Mouse (Mus musculus): Measurements from ENCODE around the gene Ttc16. TPM values are rescaled to one million over a fixed set of nuclear protein-coding genes. Genes with fewer than 3 reads are reported as not detected.
A peak's percentile ranks its signal among the peaks of the same experiment; 100 is the strongest.

The Ttc16 gene
- polyA plus RNA-seq, 1 experiment = 0.14 TPM

DNA sequence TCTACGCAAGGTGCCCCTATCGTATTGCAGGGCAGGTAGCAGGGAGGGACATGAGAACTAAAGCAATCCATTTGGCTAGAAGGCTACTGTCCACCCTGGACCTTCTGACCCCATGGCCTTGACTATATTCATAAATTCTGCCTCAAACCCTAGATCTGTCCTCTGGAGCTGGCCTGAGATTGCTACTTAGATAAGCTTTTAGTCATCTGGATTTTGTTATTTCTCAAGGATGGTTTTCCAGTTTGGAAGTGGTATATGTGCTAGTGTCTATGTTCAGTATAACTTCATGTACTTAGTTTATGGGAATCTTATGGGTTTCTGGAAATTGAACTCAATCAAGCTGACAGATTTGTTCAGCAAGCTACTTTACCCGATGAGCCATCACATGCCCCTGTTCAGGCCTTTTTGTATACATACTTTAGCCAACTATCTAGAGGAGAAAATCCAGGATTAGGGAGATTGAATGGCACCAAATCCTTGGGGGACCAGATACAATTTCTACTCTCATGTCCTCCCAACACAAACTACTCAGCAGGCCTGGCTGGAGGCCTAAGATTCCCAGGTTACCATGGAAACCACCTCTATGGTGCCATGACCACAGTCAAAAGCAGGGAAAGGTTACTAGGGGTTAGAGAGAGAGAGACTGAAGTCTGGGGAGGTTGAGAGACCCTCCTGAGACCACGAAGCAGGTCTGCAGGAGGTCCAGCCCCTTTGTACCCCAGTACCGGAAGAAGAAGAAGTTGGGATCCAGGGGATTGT is 5.9 kb downstream of the Ttc16 start:
- no peaks in the 10 kb centered on the region for H3K36me3 ChIP-seq (ENCODE audit: control insufficient read depth, insufficient read depth)
- TF ChIP-seq MYOD1 (IDR thresholded peaks at IDR 0.05; ENCODE audit: control insufficient read depth, insufficient read length, low read depth) (no peak), USF1 (IDR thresholded peaks at IDR 0.05; ENCODE audit: low read depth) (no peak), MYOG (IDR thresholded peaks at IDR 0.05; ENCODE audit: control insufficient read depth, extremely low read depth, insufficient read length) (no peak), CTCF (IDR thresholded peaks at IDR 0.05; ENCODE audit: control insufficient read depth, insufficient read depth, insufficient read length) (no peak), MAX (IDR thresholded peaks at IDR 0.05) (no peak), FOSL1 (IDR thresholded peaks at IDR 0.05; ENCODE audit: insufficient read depth, low read length, poor library complexity, severe bottlenecking) (no peak), CEBPB (IDR thresholded peaks at IDR 0.05; ENCODE audit: low read depth) (no peak)
- no peaks in the 10 kb centered on the region for H3K27me3 ChIP-seq (ENCODE audit: control insufficient read depth, insufficient read depth, insufficient read length)
- no peaks in the 10 kb centered on the region for H3K79me2 ChIP-seq (ENCODE audit: control insufficient read depth, insufficient read depth)
- no peak overlapping the region for H3ac ChIP-seq (ENCODE audit: control insufficient read depth, insufficient read length, low read depth)
- no peak overlapping the region for H3K4me3 ChIP-seq (ENCODE audit: insufficient read depth, poor library complexity, severe bottlenecking)
- H3K79me3 ChIP-seq (ENCODE audit: low read depth) = no peaks in the 10 kb centered on the region

DNA sequence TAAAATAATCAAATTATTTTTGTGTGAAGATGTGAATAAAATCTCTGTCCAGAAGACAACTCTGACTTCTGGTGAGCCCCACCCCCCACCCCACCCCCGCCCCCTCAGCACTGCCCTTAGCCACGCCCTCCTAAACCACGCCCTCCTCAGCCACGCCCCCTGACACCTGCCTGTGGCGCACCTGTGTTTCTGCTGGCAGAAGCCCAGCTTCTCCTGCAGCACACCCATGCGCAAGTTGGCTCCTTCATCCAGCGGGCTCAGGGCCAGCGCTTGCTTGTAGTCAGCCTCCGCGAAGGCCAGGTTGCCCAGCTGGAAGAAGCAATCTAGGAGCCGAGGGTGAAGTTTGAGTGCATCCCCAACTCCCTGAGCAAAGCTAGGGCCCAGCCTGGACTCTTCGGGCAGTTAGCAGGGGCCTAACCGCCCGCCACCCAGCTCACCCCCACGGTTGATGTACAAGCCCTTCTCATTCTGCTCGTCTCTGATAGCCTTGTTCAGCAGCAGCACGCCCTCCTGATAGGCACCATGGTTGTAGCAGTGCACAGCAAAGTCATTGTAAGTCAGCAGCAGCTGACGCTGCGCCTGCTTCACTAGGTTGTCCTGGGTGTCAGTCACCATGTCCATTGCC is 6.7 kb downstream of the Ttc16 start:
- H3K79me3 ChIP-seq (ENCODE audit: low read depth) = no peaks in the 10 kb centered on the region
- no peak for TF ChIP-seq MYOG (IDR thresholded peaks at IDR 0.05; ENCODE audit: control insufficient read depth, extremely low read depth, insufficient read length)
- no peak for TF ChIP-seq CTCF (IDR thresholded peaks at IDR 0.05; ENCODE audit: control insufficient read depth, insufficient read depth, insufficient read length)
- no peak for TF ChIP-seq MYOD1 (IDR thresholded peaks at IDR 0.05; ENCODE audit: control insufficient read depth, insufficient read length, low read depth)
- no peak for TF ChIP-seq MAX (IDR thresholded peaks at IDR 0.05)
- no peak for TF ChIP-seq FOSL1 (IDR thresholded peaks at IDR 0.05; ENCODE audit: insufficient read depth, low read length, poor library complexity, severe bottlenecking)
- TF ChIP-seq CEBPB (IDR thresholded peaks at IDR 0.05; ENCODE audit: low read depth) = no peak
- TF ChIP-seq USF1 (IDR thresholded peaks at IDR 0.05; ENCODE audit: low read depth) = no peak
- no peak overlapping the region for H3K4me3 ChIP-seq (ENCODE audit: insufficient read depth, poor library complexity, severe bottlenecking)
- H3ac ChIP-seq (ENCODE audit: control insufficient read depth, insufficient read length, low read depth) = no peak overlapping the region
- no peaks in the 10 kb centered on the region for H3K79me2 ChIP-seq (ENCODE audit: control insufficient read depth, insufficient read depth)
- H3K27me3 ChIP-seq (ENCODE audit: control insufficient read depth, insufficient read depth, insufficient read length) = no peaks in the 10 kb centered on the region
- H3K36me3 ChIP-seq (ENCODE audit: control insufficient read depth, insufficient read depth) = no peaks in the 10 kb centered on the region

DNA sequence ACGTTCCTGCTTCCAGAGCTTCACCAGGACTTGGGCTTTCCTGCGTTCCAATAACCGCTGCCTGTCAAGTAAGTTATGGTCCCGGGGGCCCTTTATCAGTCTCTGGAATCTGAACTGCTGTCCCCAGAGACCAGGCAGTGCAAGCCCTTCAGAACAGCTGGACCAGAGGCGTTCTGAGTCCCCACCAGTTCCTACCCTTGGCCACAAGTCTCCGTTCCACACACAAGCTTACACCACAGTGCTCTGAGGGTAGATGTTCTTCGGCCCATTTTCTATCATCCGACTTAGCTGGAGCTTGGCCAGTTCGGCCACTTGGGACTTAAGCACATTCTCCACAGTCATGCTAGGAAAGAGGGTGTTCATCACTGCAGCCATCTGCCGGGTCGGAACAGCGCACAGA is 8.2 kb downstream of the Ttc16 start:
- no peaks in the 10 kb centered on the region for H3K79me2 ChIP-seq (ENCODE audit: control insufficient read depth, insufficient read depth)
- no peak for TF ChIP-seq USF1 (IDR thresholded peaks at IDR 0.05; ENCODE audit: low read depth)
- no peak for TF ChIP-seq MYOD1 (IDR thresholded peaks at IDR 0.05; ENCODE audit: control insufficient read depth, insufficient read length, low read depth)
- no peak for TF ChIP-seq CEBPB (IDR thresholded peaks at IDR 0.05; ENCODE audit: low read depth)
- no peak for TF ChIP-seq CTCF (IDR thresholded peaks at IDR 0.05; ENCODE audit: control insufficient read depth, insufficient read depth, insufficient read length)
- TF ChIP-seq MAX (IDR thresholded peaks at IDR 0.05) = no peak
- no peak for TF ChIP-seq MYOG (IDR thresholded peaks at IDR 0.05; ENCODE audit: control insufficient read depth, extremely low read depth, insufficient read length)
- no peak for TF ChIP-seq FOSL1 (IDR thresholded peaks at IDR 0.05; ENCODE audit: insufficient read depth, low read length, poor library complexity, severe bottlenecking)
- no peaks in the 10 kb centered on the region for H3K79me3 ChIP-seq (ENCODE audit: low read depth)
- no peaks in the 10 kb centered on the region for H3K27me3 ChIP-seq (ENCODE audit: control insufficient read depth, insufficient read depth, insufficient read length)
- no peak overlapping the region for H3ac ChIP-seq (ENCODE audit: control insufficient read depth, insufficient read length, low read depth)
- H3K4me3 ChIP-seq (ENCODE audit: insufficient read depth, poor library complexity, severe bottlenecking) = no peak overlapping the region
- H3K36me3 ChIP-seq (ENCODE audit: control insufficient read depth, insufficient read depth) = no peaks in the 10 kb centered on the region

DNA sequence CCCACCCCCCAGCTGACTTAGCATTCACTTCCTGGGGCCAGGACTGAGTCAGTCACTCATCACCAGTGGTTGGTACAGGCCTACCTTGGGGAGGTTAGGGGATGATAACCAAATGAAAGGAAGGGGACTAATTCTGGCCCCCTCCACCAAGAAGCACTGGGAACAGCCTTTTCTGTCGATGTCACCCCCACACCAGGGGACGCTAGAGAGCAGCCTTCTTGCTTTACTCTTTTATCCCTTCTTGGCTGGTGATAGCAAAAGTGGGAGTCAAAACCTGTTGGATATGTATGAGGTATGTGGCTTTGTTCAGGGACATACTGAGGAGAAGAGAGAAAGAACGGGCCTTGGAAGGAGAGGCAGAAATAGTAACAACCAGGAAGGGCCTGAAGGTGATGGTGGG is 12.1 kb downstream of the Ttc16 start:
- TF ChIP-seq CTCF (IDR thresholded peaks at IDR 0.05; ENCODE audit: control insufficient read depth, insufficient read depth, insufficient read length) (peak; percentile 22), MYOD1 (IDR thresholded peaks at IDR 0.05; ENCODE audit: control insufficient read depth, insufficient read length, low read depth) (no peak)
- Histone ChIP-seq H3K79me2 (ENCODE audit: control insufficient read depth, insufficient read depth) (no peaks in the 10 kb centered on the region), H3K27me3 (ENCODE audit: control insufficient read depth, insufficient read depth, insufficient read length) (no peaks in the 10 kb centered on the region), H3ac (ENCODE audit: control insufficient read depth, insufficient read length, low read depth) (no peak overlapping the region), H3K4me3 (ENCODE audit: insufficient read depth, poor library complexity, severe bottlenecking) (no peak overlapping the region), H3K79me3 (ENCODE audit: low read depth) (no peaks in the 10 kb centered on the region), H3K36me3 (ENCODE audit: control insufficient read depth, insufficient read depth) (peaks cover 10% of the 10 kb centered on the region)

DNA sequence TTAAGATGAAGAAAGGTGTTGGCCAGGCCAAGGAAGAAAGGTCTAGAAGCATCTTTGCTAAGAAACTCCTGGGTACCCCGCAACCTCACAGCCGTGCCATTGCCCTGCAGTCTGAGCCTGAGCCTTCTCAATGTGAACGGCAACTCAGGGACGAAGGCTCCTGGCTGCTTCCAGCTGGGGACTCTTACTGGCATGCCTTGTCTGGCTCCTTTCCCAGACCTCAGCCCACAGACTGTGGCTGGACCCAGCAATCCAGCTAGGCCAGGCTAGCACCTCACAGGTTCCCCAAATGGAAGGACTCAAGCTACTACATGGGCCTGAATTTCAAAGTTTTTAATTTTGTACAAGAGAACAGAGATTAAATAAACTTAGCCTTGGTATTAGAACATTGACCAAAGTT is 13.6 kb downstream of the Ttc16 start:
- no peaks in the 10 kb centered on the region for H3K79me2 ChIP-seq (ENCODE audit: control insufficient read depth, insufficient read depth)
- TF ChIP-seq CTCF (IDR thresholded peaks at IDR 0.05; ENCODE audit: control insufficient read depth, insufficient read depth, insufficient read length) = no peak
- no peak for TF ChIP-seq MYOD1 (IDR thresholded peaks at IDR 0.05; ENCODE audit: control insufficient read depth, insufficient read length, low read depth)
- no peak for TF ChIP-seq MYOG (IDR thresholded peaks at IDR 0.05; ENCODE audit: control insufficient read depth, extremely low read depth, insufficient read length)
- no peaks in the 10 kb centered on the region for H3K79me3 ChIP-seq (ENCODE audit: low read depth)
- no peaks in the 10 kb centered on the region for H3K27me3 ChIP-seq (ENCODE audit: control insufficient read depth, insufficient read depth, insufficient read length)
- H3K36me3 ChIP-seq (ENCODE audit: control insufficient read depth, insufficient read depth) = peaks cover 10% of the 10 kb centered on the region
- no peak overlapping the region for H3ac ChIP-seq (ENCODE audit: control insufficient read depth, insufficient read length, low read depth)
- H3K4me3 ChIP-seq (ENCODE audit: insufficient read depth, poor library complexity, severe bottlenecking) = no peak overlapping the region

DNA sequence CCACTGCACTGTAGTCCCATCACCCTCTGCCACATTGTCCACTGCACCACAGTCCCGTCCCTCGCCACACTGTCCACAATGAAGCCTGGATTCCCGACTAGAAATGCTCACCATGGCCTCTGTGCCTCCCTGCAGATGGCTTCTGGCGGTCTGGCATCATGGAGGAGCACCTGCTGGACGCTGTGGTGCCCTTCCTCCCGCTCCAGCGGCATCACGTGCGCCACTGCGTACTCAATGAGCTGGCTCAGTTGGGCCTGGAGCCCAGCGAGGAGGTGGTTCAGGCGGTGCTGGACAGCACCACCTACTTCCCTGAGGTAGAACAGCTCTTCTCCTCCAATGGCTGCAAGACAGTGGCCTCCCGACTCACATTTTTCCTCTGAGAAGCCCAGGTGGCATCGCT is 14.1 kb downstream of the Ttc16 start:
- H3K27me3 ChIP-seq (ENCODE audit: control insufficient read depth, insufficient read depth, insufficient read length) = no peaks in the 10 kb centered on the region
- H3K79me2 ChIP-seq (ENCODE audit: control insufficient read depth, insufficient read depth) = no peaks in the 10 kb centered on the region
- no peak overlapping the region for H3K4me3 ChIP-seq (ENCODE audit: insufficient read depth, poor library complexity, severe bottlenecking)
- peaks cover 10% of the 10 kb centered on the region for H3K36me3 ChIP-seq (ENCODE audit: control insufficient read depth, insufficient read depth)
- H3K79me3 ChIP-seq (ENCODE audit: low read depth) = no peaks in the 10 kb centered on the region
- H3ac ChIP-seq (ENCODE audit: control insufficient read depth, insufficient read length, low read depth) = no peak overlapping the region
- TF ChIP-seq FOSL1 (IDR thresholded peaks at IDR 0.05; ENCODE audit: insufficient read depth, low read length, poor library complexity, severe bottlenecking) = no peak
- TF ChIP-seq MAX (IDR thresholded peaks at IDR 0.05) = no peak
- TF ChIP-seq CTCF (IDR thresholded peaks at IDR 0.05; ENCODE audit: control insufficient read depth, insufficient read depth, insufficient read length) = no peak
- TF ChIP-seq MYOG (IDR thresholded peaks at IDR 0.05; ENCODE audit: control insufficient read depth, extremely low read depth, insufficient read length) = no peak
- no peak for TF ChIP-seq USF1 (IDR thresholded peaks at IDR 0.05; ENCODE audit: low read depth)
- TF ChIP-seq MYOD1 (IDR thresholded peaks at IDR 0.05; ENCODE audit: control insufficient read depth, insufficient read length, low read depth) = no peak
- no peak for TF ChIP-seq CEBPB (IDR thresholded peaks at IDR 0.05; ENCODE audit: low read depth)

Measured in C2C12 (cell line).